Mouse (Mus musculus) ES-E14 (cell line): ENCODE results near the gene Anapc2.

Experiments
- CHD2 ChIP-seq: IDR thresholded peaks from 2 replicates; pipeline ENCODE4 v1.6.1; 2014; ENCODE audit warnings: mild to moderate bottlenecking, low read depth, low read length, inconsistent platforms
- HCFC1 ChIP-seq: IDR thresholded peaks from 2 replicates; pipeline ENCODE4 v1.6.1; 2012; ENCODE audit warnings: low read length, inconsistent platforms, borderline replicate concordance; ENCODE audit not compliant: insufficient read depth
- MAFK ChIP-seq: IDR thresholded peaks from 2 replicates; pipeline ENCODE4 v1.6.1; 2014; ENCODE audit warnings: mild to moderate bottlenecking, low read depth, low read length, inconsistent platforms; ENCODE audit not compliant: insufficient read depth
- ZC3H11A ChIP-seq: IDR thresholded peaks from 2 replicates; pipeline ENCODE4 v1.6.1; 2012; ENCODE audit warnings: low read depth, mild to moderate bottlenecking, inconsistent platforms, low read length, borderline replicate concordance
- ZNF384 ChIP-seq: IDR thresholded peaks from 2 replicates; pipeline ENCODE4 v1.6.1; 2012; ENCODE audit warnings: low read depth, low read length, inconsistent platforms

GRCm38 (mm10) chr2:25224766-25225752 lies 47.2 kb upstream of the Anapc2 start:
- TF ChIP-seq CHD2, result peak; percentile 94
- TF ChIP-seq ZC3H11A, result no peak
- TF ChIP-seq HCFC1, result peak; percentile 55; the same call in 1 of the 2 replicates
- TF ChIP-seq ZNF384, result no peak
- TF ChIP-seq MAFK, result no peak
